Mouse (Mus musculus) stomach, embryonic 14.5 days (tissue): ENCODE results near the gene Il10. TPM values are rescaled to one million over a fixed set of nuclear protein-coding genes. Genes with fewer than 3 reads are reported as not detected.

Source experiments
- ATAC-seq: fragments of 200-750 bp; cut with Nextera tagmentation; 2 replicates; pipeline ENCODE4 v1.8.0; 2017; ENCODE audit warnings: low read depth, moderate TSS enrichment; ENCODE audit not compliant: insufficient number of reproducible peaks, insufficient read depth, low FRiP score
- H3K27ac ChIP-seq: fragments of 300-500 bp; sonication (generic); 2 replicates; pipeline ENCODE4 v1.5.1; 2014; ENCODE audit warnings: mild to moderate bottlenecking, low read length, moderate library complexity, mixed read lengths
- H3K27me3 ChIP-seq: fragments of 300-500 bp; sonication (generic); 2 replicates; pipeline ENCODE4 v1.6.1; 2014; ENCODE audit warnings: low read length, control low read depth, mixed read lengths; ENCODE audit not compliant: control insufficient read depth, insufficient read depth
- H3K36me3 ChIP-seq: fragments of 300-500 bp; sonication (generic); 2 replicates; pipeline ENCODE4 v1.6.1; 2014; ENCODE audit warnings: mild to moderate bottlenecking, control low read depth, low read length, moderate library complexity, mixed read lengths; ENCODE audit not compliant: control insufficient read depth, insufficient read depth
- H3K4me1 ChIP-seq: fragments of 300-500 bp; sonication (generic); 2 replicates; pipeline ENCODE4 v1.6.1; 2014; ENCODE audit warnings: low read length, control low read depth, mixed read lengths; ENCODE audit not compliant: control insufficient read depth, insufficient read depth
- H3K4me2 ChIP-seq: fragments of 300-500 bp; sonication (generic); replicated peaks from 2 replicates; pipeline ENCODE4 v1.6.1; 2014; ENCODE audit warnings: low read depth, low read length, control low read depth
- H3K4me3 ChIP-seq: fragments of 300-500 bp; sonication (generic); 2 replicates; pipeline ENCODE4 v1.5.1; 2014; ENCODE audit warnings: low read depth, low read length, control low read depth
- H3K9ac ChIP-seq: fragments of 300-500 bp; sonication (generic); replicated peaks from 2 replicates; pipeline ENCODE4 v1.6.1; 2014; ENCODE audit warnings: low read depth, mild to moderate bottlenecking, control low read depth, low read length, moderate library complexity, mixed read lengths
- H3K9me3 ChIP-seq: fragments of 300-500 bp; sonication (generic); 2 replicates; pipeline ENCODE4 v1.6.1; 2016; ENCODE audit warnings: low read depth, low read length, control low read depth; ENCODE audit not compliant: control insufficient read depth
- WGBS: fragments of 180-500 bp; shearing (Covaris S2); extraction: QIAGEN DNeasy Blood & Tissue Kit; methylation state at CpG from one replicate; pipeline ENCODE4 v1.1.7; 2014; 5-methylcytosine and 5-hydroxymethylcytosine counted together
- polyA plus RNA-seq: library from polyadenylated mRNA; unstranded; fragments of >200 nt; fragmentation: Nextera tagmentation; extraction: Ambion mirVana; gene quantifications from 2 replicates; pipeline ENCODE4 v1.2.1, GENCODE M21; 2014

The Il10 gene
- polyA plus RNA-seq, 1 experiment from 2014 or later = 0.38 TPM

- no peak for ATAC-seq
- WGBS = 72% methylated on average over 17 of the region's 17 CpGs
Observed at GRCm38 (mm10) chr1:131010201-131011153, 9.2 kb upstream of the Il10 start.

GRCm38 (mm10) chr1:131012494-131012893 is 7.2 kb upstream of the Il10 start:
- H3K27me3 ChIP-seq = no peaks in the 10 kb centered on the region
- whole genome bisulfite sequencing = 85% methylated on average over 8 of the region's 8 CpGs
- no peaks in the 10 kb centered on the region for H3K9me3 ChIP-seq
- ATAC-seq = no peak
- no peak overlapping the region for H3K9ac ChIP-seq
- no peak overlapping the region for H3K27ac ChIP-seq
- no peak overlapping the region for H3K4me2 ChIP-seq
- no peaks in the 10 kb centered on the region for H3K4me1 ChIP-seq
- no peaks in the 10 kb centered on the region for H3K36me3 ChIP-seq
- H3K4me3 ChIP-seq = no peak overlapping the region

More at GRCm38 (mm10) chr1:131010201-131011153, 9.2 kb upstream of the Il10 start:
- H3K36me3 ChIP-seq = no peaks in the 10 kb centered on the region
- H3K27ac ChIP-seq = no peak overlapping the region
- no peak overlapping the region for H3K9ac ChIP-seq
- H3K27me3 ChIP-seq = no peaks in the 10 kb centered on the region
- no peak overlapping the region for H3K4me2 ChIP-seq
- H3K9me3 ChIP-seq = no peaks in the 10 kb centered on the region
- H3K4me3 ChIP-seq = no peak overlapping the region
- no peaks in the 10 kb centered on the region for H3K4me1 ChIP-seq

GRCm38 (mm10) chr1:131013926-131014325 is 5.7 kb upstream of the Il10 start:
- no peaks in the 10 kb centered on the region for H3K27me3 ChIP-seq
- WGBS = 94% methylated on average over 5 of the region's 5 CpGs
- no peaks in the 10 kb centered on the region for H3K9me3 ChIP-seq
- no peak for ATAC-seq
- H3K4me1 ChIP-seq = no peaks in the 10 kb centered on the region
- no peak overlapping the region for H3K9ac ChIP-seq
- no peak overlapping the region for H3K4me2 ChIP-seq
- H3K27ac ChIP-seq = no peak overlapping the region
- no peak overlapping the region for H3K4me3 ChIP-seq
- H3K36me3 ChIP-seq = no peaks in the 10 kb centered on the region

GRCm38 (mm10) chr1:131015281-131015680 is 4.4 kb upstream of the Il10 start:
- ATAC-seq = no peak
- no peak overlapping the region for H3K9ac ChIP-seq
- H3K4me3 ChIP-seq = no peak overlapping the region
- no peak overlapping the region for H3K27ac ChIP-seq
- WGBS = 87% methylated on average over 6 of the region's 6 CpGs
- no peaks in the 10 kb centered on the region for H3K9me3 ChIP-seq
- H3K4me1 ChIP-seq = no peaks in the 10 kb centered on the region
- H3K27me3 ChIP-seq = no peaks in the 10 kb centered on the region
- no peaks in the 10 kb centered on the region for H3K36me3 ChIP-seq
- H3K4me2 ChIP-seq = no peak overlapping the region

- no peak overlapping the region for H3K9ac ChIP-seq
- H3K4me2 ChIP-seq = no peak overlapping the region
- no peak for ATAC-seq
Observed at GRCm38 (mm10) chr1:131015879-131016278, 3.8 kb upstream of the Il10 start.

GRCm38 (mm10) chr1:131020425-131021310 is 1.0 kb downstream of the Il10 start:
- no peaks in the 10 kb centered on the region for H3K27me3 ChIP-seq
- no peak overlapping the region for H3K4me2 ChIP-seq
- ATAC-seq = no peak
- H3K4me3 ChIP-seq = no peak overlapping the region
- no peak overlapping the region for H3K9ac ChIP-seq
- H3K4me1 ChIP-seq = no peaks in the 10 kb centered on the region
- H3K36me3 ChIP-seq = no peaks in the 10 kb centered on the region
- WGBS = 57% methylated on average over 12 of the region's 12 CpGs
- no peaks in the 10 kb centered on the region for H3K9me3 ChIP-seq
- no peak overlapping the region for H3K27ac ChIP-seq

More at GRCm38 (mm10) chr1:131015879-131016278, 3.8 kb upstream of the Il10 start:
- Histone ChIP-seq H3K36me3 (no peaks in the 10 kb centered on the region), H3K27me3 (no peaks in the 10 kb centered on the region), H3K4me3 (no peak overlapping the region), H3K9me3 (no peaks in the 10 kb centered on the region), H3K27ac (no peak overlapping the region), H3K4me1 (no peaks in the 10 kb centered on the region)
- 92% methylated on average over 7 of the region's 7 CpGs for whole genome bisulfite sequencing

- Histone ChIP-seq H3K4me3 (no peak overlapping the region), H3K4me1 (no peaks in the 10 kb centered on the region), H3K4me2 (no peak overlapping the region), H3K9me3 (no peaks in the 10 kb centered on the region), H3K27me3 (no peaks in the 10 kb centered on the region), H3K36me3 (no peaks in the 10 kb centered on the region), H3K27ac (no peak overlapping the region), H3K9ac (no peak overlapping the region)
- WGBS = 79% methylated on average over 9 of the region's 9 CpGs
- no peak; the same call in 1 of the 2 replicates for ATAC-seq
Observed at GRCm38 (mm10) chr1:131021438-131021837, 1.8 kb downstream of the Il10 start.

GRCm38 (mm10) chr1:131021900-131022590 is 2.4 kb downstream of the Il10 start:
- H3K27me3 ChIP-seq = no peaks in the 10 kb centered on the region
- no peaks in the 10 kb centered on the region for H3K9me3 ChIP-seq
- no peaks in the 10 kb centered on the region for H3K36me3 ChIP-seq
- no peak overlapping the region for H3K4me3 ChIP-seq
- WGBS = 76% methylated on average over 11 of the region's 11 CpGs
- H3K27ac ChIP-seq = no peak overlapping the region
- no peak for ATAC-seq
- H3K9ac ChIP-seq = no peak overlapping the region
- no peaks in the 10 kb centered on the region for H3K4me1 ChIP-seq
- no peak overlapping the region for H3K4me2 ChIP-seq
